Mouse (Mus musculus): ENCODE measurements around the gene Slc17a6. TPM values are rescaled to one million over a fixed set of nuclear protein-coding genes. Genes with fewer than 3 reads are reported as not detected.
"Not testable (repeated sequence)": the region's sequence is repeated elsewhere in the genome, so short reads cannot be mapped to it uniquely, and the experiment has no call there.

Slc17a6 gene
- polyA plus RNA-seq, 1 experiment from 2014 or later = not detected

DNA sequence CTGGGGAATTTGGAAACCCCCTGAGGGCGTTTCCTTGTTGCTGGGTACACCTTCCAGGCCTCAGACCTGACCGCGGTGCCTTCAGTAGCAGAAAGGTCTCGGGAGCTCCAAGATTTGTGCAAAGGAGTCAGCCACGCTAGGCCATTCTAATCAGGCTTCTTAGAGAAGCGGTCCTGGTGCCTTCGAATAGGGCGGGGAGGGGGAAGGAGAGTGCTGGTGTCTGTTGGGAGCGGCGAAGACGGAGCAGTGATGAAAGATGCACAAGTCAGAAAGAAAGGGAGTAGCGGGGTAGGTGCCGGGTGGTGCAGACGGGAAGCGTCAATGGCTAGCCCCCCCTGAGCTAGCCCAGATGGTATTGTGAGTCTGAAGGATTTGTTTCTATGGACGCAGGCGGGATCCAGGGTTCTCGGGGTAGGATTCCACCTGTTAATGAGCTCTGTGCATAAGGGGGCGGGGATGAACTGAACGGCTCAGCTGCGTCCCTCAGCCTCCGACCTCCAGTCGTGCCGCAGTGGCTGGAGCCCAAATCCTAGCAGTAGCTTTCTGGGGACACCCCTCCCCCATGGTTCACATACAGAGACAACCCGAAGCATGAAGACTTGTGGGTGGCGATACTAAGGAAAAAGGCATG, 5.3 kb downstream of the Slc17a6 start:
- Histone ChIP-seq H3K27ac (no peak overlapping the region), H3K36me3 (no peaks in the 10 kb centered on the region), H3K27me3 (ENCODE audit: low read depth, poor library complexity, severe bottlenecking) (peaks cover 97% of the 10 kb centered on the region), H3K4me1 (peaks cover 11% of the 10 kb centered on the region), H3K9me3 (replicated peaks) (no peaks in the 10 kb centered on the region), H3K4me3 (no peak overlapping the region)
- WGBS = 1% methylated on average over 26 of the region's 26 CpGs
- DNase-seq (ENCODE audit: low spot score) = peak; percentile 49

DNA sequence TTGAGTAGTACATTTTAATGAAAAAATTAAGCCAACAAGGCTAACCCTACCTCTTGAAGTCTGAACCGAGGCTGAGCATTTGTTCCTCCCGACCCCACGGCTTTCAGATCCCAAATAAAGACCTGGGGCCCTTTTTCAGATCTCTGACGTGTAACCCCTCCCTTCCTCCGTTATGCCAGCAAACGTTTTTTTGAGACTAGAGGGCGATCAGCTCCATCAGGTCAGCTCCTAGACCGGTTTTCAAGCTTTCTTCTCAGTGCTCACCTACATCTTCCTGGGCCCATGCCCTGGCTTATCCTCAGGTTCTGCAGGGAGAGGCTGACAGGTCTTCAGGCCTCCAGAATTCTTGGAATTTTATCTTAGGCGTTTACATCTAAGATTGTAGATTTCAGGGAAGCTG, 5.9 kb downstream of the Slc17a6 start:
- Histone ChIP-seq H3K4me1 (peaks cover 11% of the 10 kb centered on the region), H3K4me3 (no peak overlapping the region), H3K27me3 (ENCODE audit: low read depth, poor library complexity, severe bottlenecking) (peaks cover 97% of the 10 kb centered on the region), H3K9me3 (replicated peaks) (no peaks in the 10 kb centered on the region), H3K27ac (no peak overlapping the region), H3K36me3 (no peaks in the 10 kb centered on the region)
- WGBS = under 1% methylated on average over 9 of the region's 9 CpGs
- DNase-seq (ENCODE audit: low spot score) = no peak

DNA sequence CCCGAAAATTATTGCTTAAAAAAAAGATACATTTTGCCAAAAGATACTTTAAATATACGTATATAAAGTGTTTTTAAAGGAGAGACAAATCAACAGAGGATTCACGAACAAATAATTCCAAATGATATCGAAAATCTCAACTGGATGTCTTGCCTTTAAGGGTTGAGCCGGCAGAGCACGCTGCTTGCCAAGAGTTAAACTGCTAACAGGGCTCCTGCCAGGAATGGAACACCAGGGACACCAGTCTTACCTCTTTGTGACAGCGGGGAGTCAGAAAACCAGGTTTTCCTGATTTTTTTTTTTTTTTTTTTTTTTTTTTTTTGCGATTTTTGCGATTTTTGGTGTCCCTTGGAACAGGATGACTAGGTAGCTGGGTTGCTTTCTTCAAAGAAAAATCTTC, 6.5 kb downstream of the Slc17a6 start:
- no peak for DNase-seq (ENCODE audit: low spot score)
- WGBS = 3% methylated on average over 9 of the region's 9 CpGs
- H3K27me3 ChIP-seq (ENCODE audit: low read depth, poor library complexity, severe bottlenecking) = peaks cover 97% of the 10 kb centered on the region

DNA sequence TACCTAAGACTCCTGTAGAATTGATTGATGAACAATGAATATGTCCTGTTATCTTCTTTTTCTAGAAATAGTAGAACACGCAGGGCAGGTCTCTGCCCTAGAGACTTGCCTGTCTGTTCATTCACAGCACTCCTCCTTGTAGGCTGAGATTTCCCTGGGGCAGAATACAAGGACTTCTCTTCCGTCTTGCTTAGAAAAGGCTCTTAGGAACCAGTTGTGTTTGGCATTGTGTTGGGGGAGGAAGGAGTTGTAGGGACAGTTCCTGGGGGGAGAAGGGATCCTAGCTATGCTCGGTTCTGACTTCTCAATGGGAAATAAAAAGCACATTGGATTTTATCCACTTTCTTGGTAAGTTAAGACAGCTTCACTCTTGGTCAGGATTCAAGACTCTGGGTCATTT, 7.4 kb downstream of the Slc17a6 start:
- 2% methylated on average over 3 of the region's 3 CpGs for WGBS
- no peak for DNase-seq (ENCODE audit: low spot score)
- Histone ChIP-seq H3K27me3 (ENCODE audit: low read depth, poor library complexity, severe bottlenecking) (peaks cover 91% of the 10 kb centered on the region), H3K9me3 (replicated peaks) (no peaks in the 10 kb centered on the region), H3K4me1 (peaks cover 11% of the 10 kb centered on the region), H3K27ac (no peak overlapping the region), H3K4me3 (no peak overlapping the region), H3K36me3 (no peaks in the 10 kb centered on the region)

More for the DNA sequence above, 6.5 kb downstream of the Slc17a6 start:
- no peak overlapping the region for H3K4me3 ChIP-seq
- H3K36me3 ChIP-seq = no peaks in the 10 kb centered on the region
- no peak overlapping the region for H3K27ac ChIP-seq
- peaks cover 11% of the 10 kb centered on the region for H3K4me1 ChIP-seq
- H3K9me3 ChIP-seq (replicated peaks) = no peaks in the 10 kb centered on the region

DNA sequence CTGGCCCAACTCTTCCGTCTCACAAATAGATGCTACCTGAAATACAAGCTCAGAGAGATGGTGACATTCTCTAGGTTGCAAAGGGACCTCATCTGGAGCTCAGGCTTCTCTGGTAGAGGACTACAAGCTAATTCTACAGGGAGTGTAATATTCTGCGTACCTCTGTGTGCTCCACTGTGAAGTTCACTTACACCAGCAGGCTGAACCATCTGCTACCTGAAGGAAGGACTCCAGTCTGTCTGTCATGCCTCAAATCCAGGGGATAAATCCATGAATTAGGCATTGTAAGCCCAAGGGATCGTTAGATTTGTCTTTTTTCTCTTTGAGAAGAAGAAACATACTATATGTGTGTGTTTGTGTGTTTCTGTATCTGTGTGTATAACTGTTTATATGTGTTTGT, 9.4 kb downstream of the Slc17a6 start:
- H3K4me1 ChIP-seq = peaks cover 6% of the 10 kb centered on the region
- H3K27ac ChIP-seq = no peak overlapping the region
- 75% methylated on average over 3 of the region's 3 CpGs for WGBS
- no peaks in the 10 kb centered on the region for H3K36me3 ChIP-seq
- no peaks in the 10 kb centered on the region for H3K9me3 ChIP-seq (replicated peaks)
- no peak overlapping the region for H3K4me3 ChIP-seq
- DNase-seq (ENCODE audit: low spot score) = no peak
- peaks cover 72% of the 10 kb centered on the region for H3K27me3 ChIP-seq (ENCODE audit: low read depth, poor library complexity, severe bottlenecking)

DNA sequence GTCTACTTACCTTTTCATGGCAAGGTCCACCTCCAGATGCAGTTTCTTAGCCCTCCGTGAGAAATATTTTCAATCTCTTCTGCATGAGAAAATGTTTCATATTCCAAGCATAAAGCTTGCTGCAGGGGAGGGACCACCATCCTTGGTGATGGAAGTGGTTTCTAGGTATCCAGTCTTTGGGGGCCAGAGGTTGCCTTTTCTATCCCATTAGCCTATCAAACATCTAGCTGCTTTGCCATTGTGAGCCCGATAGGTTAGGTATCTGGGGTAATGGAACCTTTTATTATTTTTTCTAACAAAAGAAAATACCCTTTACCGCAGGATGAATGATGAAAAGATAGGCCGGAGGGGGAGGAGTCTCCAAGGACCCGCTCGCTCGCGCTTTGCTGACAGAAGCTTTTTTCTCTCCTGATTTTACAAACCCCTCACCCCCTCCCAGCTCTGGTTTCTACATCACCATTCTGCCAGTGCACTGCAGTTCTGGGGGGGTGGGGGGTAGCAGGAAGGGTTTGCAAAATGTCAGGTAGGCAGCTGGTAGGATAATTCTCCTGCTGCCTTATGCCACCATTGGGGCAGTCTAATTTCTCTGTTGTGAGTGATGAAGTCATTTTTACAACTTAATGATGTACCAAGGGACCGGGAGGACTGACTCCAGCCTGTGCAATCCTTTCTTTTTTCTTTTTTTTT, 10.9 kb downstream of the Slc17a6 start:
- H3K27ac ChIP-seq = no peak overlapping the region
- no peak for DNase-seq (ENCODE audit: low spot score)
- no peaks in the 10 kb centered on the region for H3K9me3 ChIP-seq (replicated peaks)
- H3K4me1 ChIP-seq = no peaks in the 10 kb centered on the region
- peaks cover 57% of the 10 kb centered on the region for H3K27me3 ChIP-seq (ENCODE audit: low read depth, poor library complexity, severe bottlenecking)
- no peak overlapping the region for H3K4me3 ChIP-seq
- 11% methylated on average over 9 of the region's 9 CpGs for WGBS
- no peaks in the 10 kb centered on the region for H3K36me3 ChIP-seq

DNA sequence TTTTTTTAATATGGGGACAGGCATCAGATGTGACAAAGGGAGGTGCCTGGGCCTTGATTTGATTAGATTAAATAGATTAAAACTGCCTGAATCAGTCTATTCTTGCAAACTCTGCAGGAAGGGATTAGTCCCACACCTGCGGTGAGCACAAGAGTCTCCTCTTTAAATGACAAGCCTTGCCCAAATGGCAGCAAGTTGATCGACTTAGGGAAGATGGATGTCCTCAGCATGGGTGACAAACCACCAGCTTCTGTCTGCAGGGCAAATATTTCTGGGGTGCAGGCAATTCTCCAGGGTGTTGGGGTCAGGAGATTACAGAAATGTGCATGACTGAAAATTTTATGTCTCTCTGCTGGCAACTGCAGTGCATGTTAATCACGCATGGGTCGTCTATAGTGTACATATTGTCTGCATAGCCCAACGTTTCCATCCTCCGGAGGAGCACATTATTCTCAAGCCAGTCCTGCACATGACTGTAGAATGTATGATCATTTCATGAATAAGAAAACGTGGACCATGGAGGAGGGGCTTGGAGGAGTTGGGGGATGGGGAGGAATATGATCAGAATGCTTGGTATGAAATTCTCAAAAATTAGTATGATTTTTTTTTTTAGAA, 11.5 kb downstream of the Slc17a6 start:
- no peak for DNase-seq (ENCODE audit: low spot score)
- H3K9me3 ChIP-seq (replicated peaks) = no peaks in the 10 kb centered on the region
- H3K27me3 ChIP-seq (ENCODE audit: low read depth, poor library complexity, severe bottlenecking) = peaks cover 50% of the 10 kb centered on the region
- no peaks in the 10 kb centered on the region for H3K4me1 ChIP-seq
- H3K27ac ChIP-seq = no peak overlapping the region
- no peak overlapping the region for H3K4me3 ChIP-seq
- WGBS = 8% methylated on average over 7 of the region's 7 CpGs
- no peaks in the 10 kb centered on the region for H3K36me3 ChIP-seq

DNA sequence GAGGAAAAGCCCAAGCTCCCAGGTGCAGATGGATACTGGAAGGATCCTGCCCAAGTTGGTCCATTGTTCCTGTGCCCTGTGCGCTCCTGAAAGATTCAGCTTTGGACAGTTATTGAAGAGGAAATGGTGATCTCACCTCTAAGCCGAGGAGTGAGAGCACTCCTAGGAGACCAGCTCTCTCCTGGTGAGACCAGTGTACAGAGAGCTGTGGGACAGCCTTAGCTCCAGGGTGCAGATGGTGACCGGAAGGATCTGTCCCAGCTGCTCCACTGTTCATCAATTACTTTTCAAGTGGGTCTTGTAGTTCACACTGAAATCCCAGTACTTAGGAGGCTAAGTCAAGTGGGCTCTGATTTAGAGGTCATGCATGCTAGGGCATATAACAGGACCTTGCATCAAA, 35.3 kb downstream of the Slc17a6 start:
- 81% methylated on average over 3 of the region's 3 CpGs for WGBS
- DNase-seq (ENCODE audit: low spot score) = no peak
- Histone ChIP-seq H3K36me3 (no peaks in the 10 kb centered on the region), H3K4me1 (no peaks in the 10 kb centered on the region), H3K4me3 (no peak overlapping the region), H3K27me3 (ENCODE audit: low read depth, poor library complexity, severe bottlenecking) (no peaks in the 10 kb centered on the region), H3K27ac (no peak overlapping the region), H3K9me3 (replicated peaks) (no peaks in the 10 kb centered on the region)

- H3K27me3 ChIP-seq (ENCODE audit: low read depth, poor library complexity, severe bottlenecking) = no peaks in the 10 kb centered on the region
- DNase-seq (ENCODE audit: low spot score) = no peak
Measured at GRCm38 (mm10) chr7:51662441-51662840, 40.6 kb downstream of the Slc17a6 start.

DNA sequence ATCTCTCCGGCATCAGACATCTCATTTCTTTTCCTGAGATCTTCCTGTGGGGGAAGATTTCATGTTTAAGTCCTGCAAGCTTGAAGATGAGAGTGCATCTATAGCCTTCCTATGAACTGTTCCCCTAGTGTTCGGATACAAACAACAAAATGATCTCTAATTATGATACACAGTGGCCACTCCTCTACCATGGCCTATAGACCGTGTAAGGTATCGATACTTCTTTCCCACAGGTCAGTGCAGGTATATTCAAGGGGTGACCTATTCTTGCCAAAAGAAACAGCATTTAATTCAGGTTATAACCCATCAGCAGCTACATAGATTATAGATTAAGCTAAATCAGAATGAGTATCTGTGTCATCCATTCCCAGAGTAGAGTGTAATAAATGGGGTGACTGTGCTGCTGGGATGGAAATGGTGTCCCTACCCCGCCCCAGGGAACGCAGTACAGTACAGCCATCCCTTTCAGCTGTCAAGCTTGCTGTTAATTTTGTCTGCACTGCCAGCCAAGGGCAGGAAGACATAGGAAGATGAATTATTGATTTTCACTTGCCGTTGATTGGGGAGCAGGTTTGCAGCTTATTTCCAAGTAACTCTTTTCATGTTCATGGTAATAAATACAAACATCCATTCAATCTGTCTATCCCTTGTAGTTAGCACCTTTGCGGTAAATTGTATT, 71.9 kb downstream of the Slc17a6 start:
- no peaks in the 10 kb centered on the region for H3K9me3 ChIP-seq (replicated peaks)
- no peak overlapping the region for H3K4me3 ChIP-seq
- no peak overlapping the region for H3K27ac ChIP-seq
- no peak for DNase-seq (ENCODE audit: low spot score)
- H3K36me3 ChIP-seq = no peaks in the 10 kb centered on the region
- WGBS = 88% methylated on average over 8 of the region's 8 CpGs
- H3K4me1 ChIP-seq = no peaks in the 10 kb centered on the region
- no peaks in the 10 kb centered on the region for H3K27me3 ChIP-seq (ENCODE audit: low read depth, poor library complexity, severe bottlenecking)

More at GRCm38 (mm10) chr7:51662441-51662840, 40.6 kb downstream of the Slc17a6 start:
- Histone ChIP-seq H3K27ac (no peak overlapping the region), H3K4me1 (no peaks in the 10 kb centered on the region), H3K36me3 (no peaks in the 10 kb centered on the region), H3K9me3 (replicated peaks) (no peaks in the 10 kb centered on the region), H3K4me3 (no peak overlapping the region)
- 35% methylated on average over 5 of the region's 5 CpGs for WGBS

GRCm38 (mm10) chr7:51694452-51694851, 72.6 kb downstream of the Slc17a6 start:
- H3K9me3 ChIP-seq (replicated peaks) = no peaks in the 10 kb centered on the region
- DNase-seq (ENCODE audit: low spot score) = no peak
- 90% methylated on average over 4 of the region's 4 CpGs for WGBS
- no peaks in the 10 kb centered on the region for H3K36me3 ChIP-seq
- no peak overlapping the region for H3K4me3 ChIP-seq
- H3K27me3 ChIP-seq (ENCODE audit: low read depth, poor library complexity, severe bottlenecking) = no peaks in the 10 kb centered on the region
- H3K4me1 ChIP-seq = no peaks in the 10 kb centered on the region
- no peak overlapping the region for H3K27ac ChIP-seq

DNA sequence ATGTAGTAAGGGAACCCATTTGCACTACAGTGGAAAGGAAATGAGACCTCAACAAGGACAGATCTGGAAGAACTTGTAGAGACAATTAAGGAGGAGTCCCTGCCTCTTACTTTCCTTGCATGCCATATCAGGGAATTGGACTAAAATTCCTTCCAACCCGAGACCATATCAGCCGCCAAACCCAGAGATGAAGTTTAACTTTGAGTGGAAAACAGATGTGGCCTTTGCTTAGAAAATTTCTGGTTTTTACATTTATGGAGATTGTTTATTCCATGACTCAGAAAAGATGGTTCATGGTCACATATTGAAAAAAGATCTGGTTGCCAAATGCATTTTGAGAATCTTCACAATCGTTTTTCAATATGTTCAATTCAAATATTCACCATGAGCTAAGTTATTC, 87.7 kb downstream of the Slc17a6 start:
- Histone ChIP-seq H3K9me3 (replicated peaks) (no peaks in the 10 kb centered on the region), H3K27me3 (ENCODE audit: low read depth, poor library complexity, severe bottlenecking) (no peaks in the 10 kb centered on the region), H3K36me3 (no peaks in the 10 kb centered on the region), H3K4me1 (no peaks in the 10 kb centered on the region), H3K4me3 (no peak overlapping the region), H3K27ac (no peak overlapping the region)
- no peak for DNase-seq (ENCODE audit: low spot score)
- WGBS = 86% methylated on average over 3 of the region's 3 CpGs

GRCm38 (mm10) chr7:51710346-51710745, 88.5 kb downstream of the Slc17a6 start:
- H3K4me1 ChIP-seq; H3K36me3 ChIP-seq; H3K9me3 ChIP-seq (replicated peaks); H3K27ac ChIP-seq; DNase-seq (ENCODE audit: low spot score); H3K27me3 ChIP-seq (ENCODE audit: low read depth, poor library complexity, severe bottlenecking); H3K4me3 ChIP-seq: not testable (repeated sequence)
- 85% methylated on average over 3 of the region's 3 CpGs for WGBS

Measured in limb, embryonic 10.5 days (tissue).